Mouse (Mus musculus) R1 (cell line): Measurements from ENCODE around the gene Gdi1.
A peak's percentile ranks its signal among the peaks of the same experiment; 100 is the strongest.

Source experiments
- DNase-seq: peaks from one replicate; pipeline ENCODE4 v3.0.0-alpha.2; 2018; ENCODE audit warnings: low read depth, low spot score

Gdi1 gene

GRCm38 (mm10) chrX:74304867-74305700, at the start of gene Gdi1:
TSS of gene Gdi1 (plus strand) at chrX:74304998.
- DNase-seq: peak; percentile 93

GRCm38 (mm10) chrX:74257746-74258145, 47.1 kb upstream of the Gdi1 start:
- no peak for DNase-seq

- no peak for DNase-seq
Observed at GRCm38 (mm10) chrX:74269736-74270061, 35.1 kb upstream of the Gdi1 start.

GRCm38 (mm10) chrX:74270062-74270901, 34.5 kb upstream of the Gdi1 start, which contains the start of gene Rpl10:
TSS of gene Rpl10 (plus strand) at chrX:74270812.
- DNase-seq: peak; percentile 98

- peak; percentile 50 for DNase-seq
Observed at GRCm38 (mm10) chrX:74270902-74271551, 33.8 kb upstream of the Gdi1 start.

- DNase-seq: peak; percentile 46
Observed at GRCm38 (mm10) chrX:74273422-74274322, 31.1 kb upstream of the Gdi1 start.

- no peak for DNase-seq
Observed at GRCm38 (mm10) chrX:74277916-74278315, 26.9 kb upstream of the Gdi1 start.

GRCm38 (mm10) chrX:74281041-74281731, 23.6 kb upstream of the Gdi1 start:
- no peak for DNase-seq

GRCm38 (mm10) chrX:74281732-74282394, 22.9 kb upstream of the Gdi1 start, which contains the start of the genes Taz and Dnase1l1:
TSS of gene Taz (plus strand) at chrX:74281912.
TSS of gene Dnase1l1 (minus strand) at chrX:74282337.
- DNase-seq: peak; percentile 94

GRCm38 (mm10) chrX:74282395-74283091, 22.3 kb upstream of the Gdi1 start:
- DNase-seq: peak; percentile 92

- no peak for DNase-seq
Observed at GRCm38 (mm10) chrX:74283092-74283437, 21.7 kb upstream of the Gdi1 start.

- no peak for DNase-seq
Observed at GRCm38 (mm10) chrX:74293431-74293830, 11.4 kb upstream of the Gdi1 start.

- peak; percentile 96 for DNase-seq
Observed at GRCm38 (mm10) chrX:74296538-74297448, 8.0 kb upstream of the Gdi1 start, which contains the start of gene Atp6ap1. TSS of gene Atp6ap1 (plus strand) at chrX:74297097.

GRCm38 (mm10) chrX:74298348-74298747, 6.5 kb upstream of the Gdi1 start:
- no peak for DNase-seq

GRCm38 (mm10) chrX:74299721-74300120, 5.1 kb upstream of the Gdi1 start:
- no peak for DNase-seq

- DNase-seq: peak; percentile 85
Observed at GRCm38 (mm10) chrX:74312540-74313464, 8.0 kb downstream of the Gdi1 start, which contains the start of gene Fam50a. TSS of gene Fam50a (plus strand) at chrX:74313033.

GRCm38 (mm10) chrX:74328725-74329161, 23.9 kb downstream of the Gdi1 start, which contains the start of gene Plxna3:
TSS of gene Plxna3 (plus strand) at chrX:74329066.
- peak; percentile 79 for DNase-seq
